Comparison of ENCODE assay signal across 11 mouse cellular contexts in the genomic region with DNA sequence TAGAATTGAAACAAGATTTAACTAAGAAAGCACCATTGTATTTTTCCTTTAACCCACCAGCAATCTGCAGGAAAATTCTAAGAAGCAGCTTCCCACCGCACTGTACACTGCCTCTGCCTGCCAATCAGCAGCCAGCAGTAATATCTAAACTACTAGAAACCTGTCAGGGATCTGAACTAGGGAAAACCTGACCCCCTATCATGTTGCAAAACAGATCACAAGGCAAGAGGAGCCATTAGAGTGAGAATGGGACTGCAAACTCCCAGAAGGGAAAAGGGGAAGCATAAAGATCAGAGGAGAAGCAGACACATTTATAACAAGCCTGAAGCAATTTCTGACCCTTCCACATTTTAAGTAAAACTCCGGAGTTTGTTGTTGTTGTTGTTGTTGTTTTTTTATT. TPM values are rescaled to one million over a fixed set of nuclear protein-coding genes. Genes with fewer than 3 reads are reported as not detected.
DNase-seq lines count a peak whose midpoint lies in the region; ATAC-seq and TF ChIP-seq lines count a peak whose summit lies in the region.
"Had no signal": no experiment of that assay in that cellular context is flagged by ENCODE, and none has a peak within 500 bp of the region (broad histone marks: within the 10 kb centered on the region; RNA-seq: fewer than 3 reads in every experiment).

No protein-coding gene starts in this region.

- no peak for TF ChIP-seq EP300 in lung, postnatal 0 days (IDR thresholded peaks at IDR 0.05)
- TF ChIP-seq EP300 in stomach, postnatal 0 days (optimal IDR thresholded peaks at IDR 0.05), result no peak

- H3K27me3 ChIP-seq in heart, embryonic 11.5 days (ENCODE audit: control insufficient read depth, insufficient read depth, low read length), result no peaks in the 10 kb centered on the region
- no peaks in the 10 kb centered on the region for H3K27me3 ChIP-seq in lung, postnatal 0 days (replicated peaks; ENCODE audit: insufficient read depth, low read length)
- no peaks in the 10 kb centered on the region for H3K27me3 ChIP-seq in intestine, postnatal 0 days (replicated peaks; ENCODE audit: control insufficient read depth, insufficient read depth, low read length)
- no peaks in the 10 kb centered on the region for H3K27me3 ChIP-seq in stomach, postnatal 0 days (ENCODE audit: control insufficient read depth, insufficient read depth, low read length)
- no peaks in the 10 kb centered on the region for H3K27me3 ChIP-seq in hindbrain, embryonic 10.5 days (ENCODE audit: insufficient read depth, poor library complexity, severe bottlenecking)
- H3K27me3 ChIP-seq: embryonic facial prominence, embryonic 12.5 days; Patski had no signal

- peak overlapping the region; percentile 66 for H3K4me3 ChIP-seq in heart, embryonic 11.5 days (ENCODE audit: low read depth, low read length)
- H3K4me3 ChIP-seq in lung, postnatal 0 days (ENCODE audit: low read depth, low read length), result no peak overlapping the region
- H3K4me3 ChIP-seq in intestine, postnatal 0 days (ENCODE audit: low read depth, low read length), result peak overlapping the region; percentile 63; the same call in 1 of the 2 replicates
- no peak overlapping the region for H3K4me3 ChIP-seq in stomach, postnatal 0 days (ENCODE audit: low read depth, low read length)
- no peak overlapping the region for H3K4me3 ChIP-seq in hindbrain, embryonic 10.5 days

- H3K9ac ChIP-seq in heart, embryonic 11.5 days (ENCODE audit: low read depth, low read length), result peak overlapping the region; percentile 64
- no peak overlapping the region for H3K9ac ChIP-seq in lung, postnatal 0 days (replicated peaks; ENCODE audit: low read depth)
- H3K9ac ChIP-seq in intestine, postnatal 0 days (ENCODE audit: low read depth, low read length), result no peak overlapping the region
- no peak overlapping the region for H3K9ac ChIP-seq in stomach, postnatal 0 days (ENCODE audit: low read length)
- H3K9ac ChIP-seq: embryonic facial prominence, embryonic 12.5 days had no signal

- H3K4me2 ChIP-seq in heart, embryonic 11.5 days, result peak overlapping the region; percentile 84
- peak overlapping the region; percentile 72; the same call in 1 of the 2 replicates for H3K4me2 ChIP-seq in lung, postnatal 0 days (replicated peaks; ENCODE audit: low read depth, low read length)
- H3K4me2 ChIP-seq in intestine, postnatal 0 days (replicated peaks; ENCODE audit: low read depth), result peak overlapping the region; percentile 90
- H3K4me2 ChIP-seq in stomach, postnatal 0 days (replicated peaks; ENCODE audit: low read depth), result peak overlapping the region; percentile 82; the same call in 1 of the 2 replicates

- H3K9me3 ChIP-seq in heart, embryonic 11.5 days (replicated peaks; ENCODE audit: control insufficient read depth, low read length), result no peaks in the 10 kb centered on the region
- no peaks in the 10 kb centered on the region for H3K9me3 ChIP-seq in lung, postnatal 0 days (ENCODE audit: low read length)
- H3K9me3 ChIP-seq in intestine, postnatal 0 days (ENCODE audit: control insufficient read depth), result no peaks in the 10 kb centered on the region
- H3K9me3 ChIP-seq in stomach, postnatal 0 days (ENCODE audit: control insufficient read depth, low read length), result no peaks in the 10 kb centered on the region
- no peaks in the 10 kb centered on the region for H3K9me3 ChIP-seq in hindbrain, embryonic 10.5 days
- H3K9me3 ChIP-seq: embryonic facial prominence, embryonic 12.5 days had no signal

- no peaks in the 10 kb centered on the region for H3K36me3 ChIP-seq in heart, embryonic 11.5 days (ENCODE audit: control insufficient read depth, insufficient read depth, low read length)
- H3K36me3 ChIP-seq in lung, postnatal 0 days (ENCODE audit: insufficient read depth, low read length), result no peaks in the 10 kb centered on the region
- no peaks in the 10 kb centered on the region for H3K36me3 ChIP-seq in intestine, postnatal 0 days (ENCODE audit: control insufficient read depth, insufficient read depth)
- no peaks in the 10 kb centered on the region for H3K36me3 ChIP-seq in stomach, postnatal 0 days (ENCODE audit: control insufficient read depth, insufficient read depth, low read length)
- H3K36me3 ChIP-seq in hindbrain, embryonic 10.5 days, result no peaks in the 10 kb centered on the region
- H3K36me3 ChIP-seq: embryonic facial prominence, embryonic 12.5 days had no signal

- peaks cover 2% of the 10 kb centered on the region for H3K4me1 ChIP-seq in heart, embryonic 11.5 days (ENCODE audit: control insufficient read depth, insufficient read depth, low read length)
- H3K4me1 ChIP-seq in lung, postnatal 0 days (ENCODE audit: insufficient read depth, low read depth, low read length), result no peaks in the 10 kb centered on the region; the same call in 1 of the 2 replicates
- no peaks in the 10 kb centered on the region for H3K4me1 ChIP-seq in intestine, postnatal 0 days (replicated peaks; ENCODE audit: control insufficient read depth, insufficient read depth, low read length)
- no peaks in the 10 kb centered on the region for H3K4me1 ChIP-seq in stomach, postnatal 0 days (replicated peaks; ENCODE audit: control insufficient read depth, insufficient read depth)
- peaks cover 20% of the 10 kb centered on the region for H3K4me1 ChIP-seq in hindbrain, embryonic 10.5 days (replicated peaks)

- DNase-seq in heart, adult 11 months, result no peak
- peak; percentile 26 for DNase-seq in lung, postnatal 0 days (ENCODE audit: low spot score)
- no peak for DNase-seq in lung, postnatal 14 days
- no peak for DNase-seq in stomach, postnatal 0 days (ENCODE audit: low spot score)
- no peak for DNase-seq in hindbrain, embryonic 10.5 days (ENCODE audit: low spot score)

- no peak for TF ChIP-seq CTCF in lung, postnatal 0 days (IDR thresholded peaks at IDR 0.05)
- TF ChIP-seq CTCF in intestine, postnatal 0 days (IDR thresholded peaks at IDR 0.05; ENCODE audit: low read depth), result no peak
- TF ChIP-seq CTCF in stomach, postnatal 0 days (IDR thresholded peaks at IDR 0.05; ENCODE audit: low read depth), result no peak

- peak overlapping the region; percentile 41; the same call in 1 of the 2 replicates for H3K27ac ChIP-seq in heart, embryonic 11.5 days (ENCODE audit: low read depth, low read length)
- H3K27ac ChIP-seq in lung, postnatal 0 days (ENCODE audit: low read length), result no peak overlapping the region
- H3K27ac ChIP-seq in intestine, postnatal 0 days (ENCODE audit: low read depth, low read length), result no peak overlapping the region
- H3K27ac ChIP-seq in stomach, postnatal 0 days (replicated peaks), result no peak overlapping the region
- H3K27ac ChIP-seq in hindbrain, embryonic 10.5 days, result no peak overlapping the region
- H3K27ac ChIP-seq: embryonic facial prominence, embryonic 12.5 days had no signal

- WGBS in heart, embryonic 11.5 days (ENCODE audit: insufficient replicate concordance), result 28% methylated on average over 2 of the region's 2 CpGs
- WGBS in lung, postnatal 0 days, result 29% methylated on average over 2 of the region's 2 CpGs
- WGBS in intestine, postnatal 0 days, result 29% methylated on average over 2 of the region's 2 CpGs
- 39% methylated on average over 2 of the region's 2 CpGs for WGBS in stomach, postnatal 0 days
- 70% methylated on average over 2 of the region's 2 CpGs for WGBS in hindbrain, embryonic 10.5 days

- no peak for ATAC-seq in heart, embryonic 11.5 days (replicated peaks; ENCODE audit: insufficient number of reproducible peaks, low FRiP score, low TSS enrichment)
- ATAC-seq in lung, postnatal 0 days, result no peak
- ATAC-seq in intestine, postnatal 0 days, result no peak
- ATAC-seq in stomach, postnatal 0 days (ENCODE audit: low FRiP score, low TSS enrichment), result no peak
- ATAC-seq in cerebellum, adult (ENCODE audit: insufficient number of reproducible peaks, low FRiP score, low TSS enrichment), result no peak
- ATAC-seq: inflammation-experienced regulatory T-cells, adult 6 months had no signal

RNA-seq across cellular contexts. Expression of gene Il15, which starts 2.0 kb away (rescaled TPM):
- polyA plus RNA-seq in heart, embryonic 11.5 days (2014; fragmentation: Nextera tagmentation; extraction: Ambion mirVana), result 24.6 and 27.6 TPM in 2 replicates
- polyA plus RNA-seq in lung, postnatal 0 days (2015; fragmentation: Nextera tagmentation; extraction: Ambion mirVana), result 10.2 and 12.4 TPM in 2 replicates
- 9.2 TPM in 2 replicates for polyA plus RNA-seq in intestine, postnatal 0 days (2015; fragmentation: Nextera tagmentation; extraction: Ambion mirVana)
- 8.2 and 10.6 TPM in 2 replicates for polyA plus RNA-seq in stomach, postnatal 0 days (2015; fragmentation: Nextera tagmentation; extraction: Ambion mirVana)
- polyA plus RNA-seq in hindbrain, embryonic 10.5 days (2016; fragmentation: Nextera tagmentation; extraction: Ambion mirVana), result 2.7 and 3.2 TPM in 2 replicates

Comparison
In these comparisons a context has a peak if more than half of its experiments do, and no peak if none do; other contexts are left out.
1. H3K4me3 ChIP-seq: peak in heart, embryonic 11.5 days (single experiment) and intestine, postnatal 0 days (single experiment); none in lung, postnatal 0 days (single experiment), stomach, postnatal 0 days (single experiment) and hindbrain, embryonic 10.5 days (single experiment).
2. Peak in every context shown above with its lines, with median percentiles within 50 percentile points of each other: H3K4me2 ChIP-seq.